Mouse (Mus musculus) kidney, postnatal 4 days (tissue): ENCODE data around the gene Lima1.
"Not testable (repeated sequence)": the region's sequence is repeated elsewhere in the genome, so short reads cannot be mapped to it uniquely, and the experiment has no call there.

Experiments
- DNase-seq, 2 experiments: peaks; one replicate each; pipeline ENCODE4 v3.0.0; 2021; ENCODE audit warnings: mixed read lengths in 2 of 2

Lima1 gene

GRCm38 (mm10) chr15:99801885-99802572, 73.2 kb downstream of the Lima1 start:
- peak in 1 of 2 experiments; percentile 19 for DNase-seq

GRCm38 (mm10) chr15:99799706-99800105, 75.5 kb downstream of the Lima1 start:
- no peak for DNase-seq

GRCm38 (mm10) chr15:99797898-99798297, 77.4 kb downstream of the Lima1 start:
- DNase-seq: no peak

- peak in 1 of 2 experiments; percentile 18 for DNase-seq
Observed at GRCm38 (mm10) chr15:99796735-99797134, 78.5 kb downstream of the Lima1 start.

GRCm38 (mm10) chr15:99796066-99796465, 79.2 kb downstream of the Lima1 start:
- DNase-seq: peak in 1 of 2 experiments; percentile 46

GRCm38 (mm10) chr15:99792221-99792815, 82.9 kb downstream of the Lima1 start:
- no peak for DNase-seq

DNA sequence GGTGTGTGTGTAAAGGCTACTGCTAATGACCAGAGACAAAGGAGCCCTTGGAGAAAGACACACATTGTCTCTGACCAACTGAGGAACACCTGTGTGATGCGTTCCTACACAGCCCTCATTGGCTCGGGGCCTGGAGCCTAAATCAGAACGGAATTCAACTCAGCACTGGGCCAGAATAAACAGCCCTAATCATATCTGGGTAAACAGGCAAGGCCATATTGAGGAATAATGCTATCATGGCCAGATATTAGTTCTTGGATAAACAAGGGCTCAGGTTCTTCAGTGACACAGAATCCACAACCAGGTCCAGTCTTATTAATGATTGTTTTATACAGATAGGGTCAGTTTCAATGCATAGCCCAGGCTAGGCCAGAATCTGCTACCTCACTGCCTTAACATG, 84.3 kb downstream of the Lima1 start:
- no peak for DNase-seq

DNA sequence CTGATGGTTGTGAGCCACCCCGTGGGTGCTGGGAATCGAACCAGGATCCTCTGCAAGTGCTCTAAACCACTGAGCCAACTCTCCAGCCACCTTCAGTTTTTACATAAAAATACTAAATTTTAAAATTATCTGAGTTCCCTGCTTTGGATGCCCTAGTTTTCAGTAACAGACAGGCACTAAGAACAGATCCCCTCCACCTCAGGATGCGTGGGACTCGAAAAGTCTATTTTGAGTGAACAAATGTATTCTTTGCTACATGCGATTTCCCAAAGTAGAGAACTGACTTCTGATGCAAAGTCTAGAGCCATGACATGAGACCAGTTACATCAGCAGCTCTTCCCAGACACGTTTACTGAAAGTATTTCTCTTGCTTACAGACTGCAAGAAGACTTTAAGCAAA, 84.8 kb downstream of the Lima1 start:
- DNase-seq: no peak

GRCm38 (mm10) chr15:99787625-99788120, 87.6 kb downstream of the Lima1 start:
- peak; percentile 63 to 79 for DNase-seq

- no peak for DNase-seq
Observed at GRCm38 (mm10) chr15:99778677-99779335, 96.5 kb downstream of the Lima1 start.

DNA sequence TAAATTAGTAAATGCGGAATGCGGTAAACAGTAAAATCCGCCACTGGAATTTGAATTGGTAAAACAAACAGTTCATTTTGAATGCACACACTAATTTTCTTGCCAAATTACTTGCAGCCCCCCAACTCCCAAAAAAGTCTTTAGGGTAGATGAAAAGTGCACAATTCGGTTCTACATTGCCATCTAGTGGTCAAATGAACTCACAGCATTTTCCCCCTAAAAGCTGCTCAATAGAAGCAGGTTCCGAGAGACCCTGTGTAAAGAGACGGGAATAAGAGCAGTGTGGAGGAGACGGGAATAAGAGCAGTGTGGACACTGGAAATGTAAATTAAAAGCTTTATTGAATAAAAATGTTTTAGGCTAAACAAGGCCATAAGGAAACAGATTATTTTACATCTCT, 97.1 kb downstream of the Lima1 start:
- peak in 1 of 2 experiments; percentile 24 for DNase-seq

GRCm38 (mm10) chr15:99772925-99773324, 102.3 kb downstream of the Lima1 start:
- peak in 1 of 2 experiments; percentile 9 for DNase-seq

GRCm38 (mm10) chr15:99772881-99772924, 102.6 kb downstream of the Lima1 start, which contains the start of gene Cers5:
Gene Cers5, minus strand, starts transcription at chr15:99772885.
- not testable (repeated sequence) for DNase-seq

GRCm38 (mm10) chr15:99772277-99772880, 102.9 kb downstream of the Lima1 start:
- peak; percentile 93 to 95 for DNase-seq

DNA sequence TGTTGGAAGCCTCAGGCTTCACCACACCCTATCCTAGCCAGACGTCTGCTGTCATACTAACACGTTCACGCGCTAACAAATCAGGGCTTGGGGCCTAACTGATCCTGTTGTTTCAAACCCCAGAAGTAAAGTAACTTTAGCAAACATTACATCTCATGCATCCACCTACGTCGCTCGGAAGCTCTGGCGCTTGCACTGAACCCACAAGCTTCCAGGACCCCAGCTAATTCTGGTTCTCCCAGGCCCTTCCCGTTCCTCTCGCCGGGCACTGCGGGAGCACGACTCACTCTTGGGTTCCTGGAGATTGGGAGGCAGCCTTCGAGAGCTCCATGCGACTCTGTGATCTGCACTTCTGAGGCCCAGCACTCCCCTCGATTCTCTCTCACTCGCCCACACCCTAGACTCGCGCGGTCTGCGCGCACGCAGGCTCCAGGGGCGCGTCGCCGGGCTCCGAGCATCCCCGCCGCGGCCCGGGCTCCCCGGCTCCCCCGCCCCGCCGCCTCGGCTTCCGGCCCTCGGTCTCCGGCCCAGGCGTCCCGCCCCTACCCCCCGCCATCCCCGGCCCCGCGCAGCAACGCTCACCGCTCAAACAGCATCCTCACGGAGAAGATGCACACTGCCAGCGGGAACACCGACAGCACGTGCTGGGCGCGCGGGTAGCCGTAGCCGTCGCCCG, 103.5 kb downstream of the Lima1 start:
- no peak for DNase-seq

DNA sequence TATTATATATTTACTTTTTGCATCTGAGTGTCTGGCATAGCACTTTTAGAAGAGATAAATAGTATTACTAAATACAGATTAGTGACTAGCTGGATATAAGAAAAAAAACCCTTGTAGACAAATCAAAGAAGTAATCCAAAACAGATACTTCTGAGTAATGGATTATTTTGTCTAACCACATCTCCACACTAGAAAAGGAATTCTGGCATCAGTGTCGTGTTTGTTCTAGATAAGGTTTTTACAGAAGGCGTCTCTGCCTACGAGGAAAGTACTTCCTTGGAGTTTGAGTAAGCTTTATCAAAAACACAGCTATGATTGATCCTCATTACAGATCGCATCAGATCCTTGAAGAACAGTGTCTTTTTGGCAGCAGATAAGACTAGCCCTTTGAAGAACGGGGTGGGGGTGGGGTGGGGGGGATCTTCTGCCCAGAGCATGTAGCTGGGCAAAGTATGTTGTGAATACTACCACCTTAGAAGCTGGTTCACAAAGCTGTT, 104.2 kb downstream of the Lima1 start:
- DNase-seq: no peak

- no peak for DNase-seq
Observed at GRCm38 (mm10) chr15:99768761-99769160, 106.5 kb downstream of the Lima1 start.

DNA sequence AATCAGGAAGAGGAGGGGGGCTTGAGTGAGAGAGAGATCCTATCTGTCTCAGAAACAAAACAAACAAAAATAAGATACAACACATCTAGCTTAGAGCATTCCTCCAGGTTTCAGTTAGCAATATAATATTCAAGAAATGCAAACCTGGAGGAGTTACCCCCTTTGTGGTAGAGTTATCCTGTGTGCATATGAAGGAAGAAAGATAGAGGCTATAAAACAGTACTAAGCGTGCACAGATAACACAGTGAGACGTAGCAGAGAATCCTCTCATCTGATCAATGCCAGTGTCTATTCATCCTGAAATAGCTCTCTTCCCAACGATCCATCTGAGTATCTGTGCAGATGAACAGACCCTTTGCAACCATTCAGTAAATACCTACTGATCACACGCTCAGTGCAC, 107.8 kb downstream of the Lima1 start:
- no peak for DNase-seq

GRCm38 (mm10) chr15:99754204-99754603, 121.1 kb downstream of the Lima1 start:
- no peak for DNase-seq

GRCm38 (mm10) chr15:99740229-99740628, 135.0 kb downstream of the Lima1 start:
- no peak for DNase-seq

DNA sequence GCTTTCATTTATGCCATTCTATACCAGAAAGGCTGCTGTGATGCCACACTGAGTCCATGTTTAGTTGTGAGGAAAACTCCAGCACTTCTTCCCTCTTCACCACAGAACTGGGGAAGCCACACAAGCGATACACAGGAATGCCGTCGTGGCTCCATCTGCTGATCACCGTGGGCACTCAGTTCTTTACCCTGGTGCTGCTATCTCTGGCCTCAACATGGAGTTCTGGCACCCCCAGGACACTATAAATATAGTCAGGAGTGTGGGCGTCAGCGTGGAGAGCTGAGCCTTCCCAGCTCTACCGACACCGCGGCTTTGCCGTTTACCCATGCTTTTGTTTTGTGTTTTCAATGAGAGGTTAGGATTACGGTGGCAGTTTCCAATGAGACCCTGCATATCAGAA, 138.6 kb downstream of the Lima1 start:
- no peak for DNase-seq

DNA sequence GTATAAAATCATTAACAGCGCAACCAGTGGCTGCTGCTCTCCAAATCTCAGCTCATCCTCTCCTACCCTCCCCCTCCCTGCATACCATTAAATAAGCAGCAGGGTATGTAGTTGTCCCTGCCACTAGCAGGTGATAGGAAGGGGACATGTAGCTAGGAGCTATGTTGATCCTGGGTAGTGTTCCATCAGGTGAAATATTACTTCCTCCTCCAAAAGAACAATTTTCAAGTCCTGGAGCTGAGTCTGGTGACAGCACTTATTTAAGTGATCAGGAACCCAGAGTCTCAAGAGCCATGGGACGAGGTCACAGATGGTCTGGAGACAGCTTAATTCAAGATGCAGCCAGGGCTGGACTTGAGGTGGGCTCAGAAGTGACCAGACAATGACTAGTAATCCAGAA, 139.6 kb downstream of the Lima1 start:
- DNase-seq: peak; percentile 99 to 100

DNA sequence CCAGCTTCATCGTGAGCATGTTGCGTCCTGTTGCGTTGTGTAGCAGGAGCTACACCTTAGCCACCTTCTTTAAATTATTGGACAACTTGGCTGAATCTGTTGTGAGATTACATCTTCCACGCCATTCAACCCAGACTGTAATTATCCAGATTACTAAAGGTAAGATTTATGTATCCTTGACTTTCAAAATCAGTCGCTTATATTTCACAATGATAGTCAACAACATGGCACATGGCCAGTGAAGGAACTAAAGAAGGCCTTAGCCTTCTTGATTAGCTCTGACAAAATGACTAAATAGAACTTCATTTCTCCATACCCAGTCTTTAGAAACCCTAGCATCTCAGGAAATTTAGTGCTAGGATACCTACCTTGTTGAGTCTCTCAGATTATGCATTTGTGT, 142.1 kb downstream of the Lima1 start:
- DNase-seq: no peak
